Mouse (Mus musculus) liver, embryonic 15.5 days (tissue): ENCODE data around the gene Ube2v1. TPM values are rescaled to one million over a fixed set of nuclear protein-coding genes. Genes with fewer than 3 reads are reported as not detected.

Experiments
- ATAC-seq: fragments of 200-750 bp; cut with Nextera tagmentation; 2 replicates; pipeline ENCODE4 v1.8.0; 2017; ENCODE audit warnings: moderate number of reproducible peaks, mild to moderate bottlenecking, moderate library complexity; ENCODE audit not compliant: insufficient read depth
- H3K27ac ChIP-seq: fragments of 300-500 bp; sonication (generic); replicated peaks from 2 replicates; pipeline ENCODE4 v1.5.1; 2015; ENCODE audit warnings: mild to moderate bottlenecking, inconsistent platforms
- H3K27me3 ChIP-seq: fragments of 300-500 bp; sonication (generic); 2 replicates; pipeline ENCODE4 v1.6.1; 2015; ENCODE audit warnings: mild to moderate bottlenecking, inconsistent platforms
- H3K36me3 ChIP-seq: fragments of 300-500 bp; sonication (generic); replicated peaks from 2 replicates; pipeline ENCODE4 v1.6.1; 2015; ENCODE audit warnings: moderate library complexity, mild to moderate bottlenecking, inconsistent platforms
- H3K4me1 ChIP-seq: fragments of 300-500 bp; sonication (generic); replicated peaks from 2 replicates; pipeline ENCODE4 v1.6.1; 2015; ENCODE audit warnings: inconsistent platforms
- H3K4me2 ChIP-seq: fragments of 300-500 bp; sonication (generic); 2 replicates; pipeline ENCODE4 v1.6.1; 2015; ENCODE audit warnings: moderate library complexity, mild to moderate bottlenecking, inconsistent platforms
- H3K4me3 ChIP-seq: fragments of 300-500 bp; sonication (generic); replicated peaks from 2 replicates; pipeline ENCODE4 v1.5.1; 2015; ENCODE audit warnings: mild to moderate bottlenecking, inconsistent platforms
- H3K9ac ChIP-seq: fragments of 300-500 bp; sonication (generic); 2 replicates; pipeline ENCODE4 v1.6.1; 2015; ENCODE audit warnings: moderate library complexity, mild to moderate bottlenecking, inconsistent platforms
- H3K9me3 ChIP-seq: fragments of 300-500 bp; sonication (generic); replicated peaks from 2 replicates; pipeline ENCODE4 v1.6.1; 2016; ENCODE audit warnings: inconsistent platforms
- WGBS: fragments of 180-500 bp; shearing (Covaris S2); methylation state at CpG from one replicate; pipeline ENCODE4 v1.1.7; 2015; ENCODE audit warnings: mixed read lengths; ENCODE audit not compliant: insufficient replicate concordance; 5-methylcytosine and 5-hydroxymethylcytosine counted together
- polyA plus RNA-seq: library from polyadenylated mRNA; unstranded; fragments of >200 nt; fragmentation: Nextera tagmentation; extraction: Ambion mirVana; gene quantifications from 2 replicates; pipeline ENCODE4 v1.2.1, GENCODE M21; 2015

Gene Ube2v1
- polyA plus RNA-seq, 1 experiment from 2014 or later: 187 TPM

GRCm38 (mm10) chr2:167662713-167663112 is 30.8 kb upstream of the Ube2v1 start:
- H3K4me3 ChIP-seq: no peak overlapping the region
- peaks cover 43% of the 10 kb centered on the region for H3K4me1 ChIP-seq
- H3K9ac ChIP-seq: no peak overlapping the region
- no peak for ATAC-seq
- H3K27ac ChIP-seq: no peak overlapping the region
- no peaks in the 10 kb centered on the region for H3K9me3 ChIP-seq
- 44% methylated on average over 6 of the region's 6 CpGs for WGBS
- H3K27me3 ChIP-seq: peaks cover 19% of the 10 kb centered on the region
- peak overlapping the region; percentile 95 for H3K4me2 ChIP-seq
- H3K36me3 ChIP-seq: 0 out of 2 replicates have a peak, but pooled peaks cover 4% of the 10 kb centered on the region

- Histone ChIP-seq H3K9ac (peak within 1 kb of the TSS; percentile 89), H3K36me3 (0 out of 2 replicates have a peak, but pooled peaks cover 4% of the 10 kb centered on the region), H3K27me3 (peaks cover 19% of the 10 kb centered on the region), H3K4me1 (peaks cover 54% of the 10 kb centered on the region), H3K9me3 (no peaks in the 10 kb centered on the region), H3K4me3 (peak within 1 kb of the TSS; percentile 88), H3K27ac (peak within 1 kb of the TSS; percentile 82), H3K4me2 (peak within 1 kb of the TSS; percentile 95)
- under 1% methylated on average over 110 of the region's 110 CpGs for WGBS
- peak; percentile 95 for ATAC-seq
Measured at GRCm38 (mm10) chr2:167661270-167662203, 29.6 kb upstream of the Ube2v1 start, which contains the start of gene Gm20431. Gene Gm20431, minus strand, starts transcription at chr2:167661496.

- Histone ChIP-seq H3K27me3 (peaks cover 19% of the 10 kb centered on the region), H3K4me1 (peaks cover 59% of the 10 kb centered on the region), H3K27ac (0 out of 2 replicates have a peak overlapping the region, but pooled peaks have one; percentile 82), H3K9me3 (no peaks in the 10 kb centered on the region), H3K4me3 (peak overlapping the region; percentile 88), H3K9ac (peak overlapping the region; percentile 89), H3K36me3 (0 out of 2 replicates have a peak, but pooled peaks cover 4% of the 10 kb centered on the region), H3K4me2 (peak overlapping the region; percentile 89)
- 6% methylated on average over 12 of the region's 12 CpGs for WGBS
- ATAC-seq: no peak
Measured at GRCm38 (mm10) chr2:167660611-167660971, 28.7 kb upstream of the Ube2v1 start.

GRCm38 (mm10) chr2:167659847-167660610 is 28.1 kb upstream of the Ube2v1 start:
- H3K36me3 ChIP-seq: 0 out of 2 replicates have a peak, but pooled peaks cover 6% of the 10 kb centered on the region
- H3K9me3 ChIP-seq: no peaks in the 10 kb centered on the region
- H3K4me1 ChIP-seq: peaks cover 59% of the 10 kb centered on the region
- peaks cover 19% of the 10 kb centered on the region for H3K27me3 ChIP-seq
- peak overlapping the region; percentile 88 for H3K4me3 ChIP-seq
- H3K4me2 ChIP-seq: peak overlapping the region; percentile 89
- 42% methylated on average over 13 of the region's 13 CpGs for WGBS
- no peak for ATAC-seq
- 0 out of 2 replicates have a peak overlapping the region, but pooled peaks have one; percentile 82 for H3K27ac ChIP-seq
- H3K9ac ChIP-seq: peak overlapping the region; percentile 89

- H3K4me1 ChIP-seq: peaks cover 59% of the 10 kb centered on the region
- WGBS: 70% methylated on average over 10 of the region's 10 CpGs
Measured at GRCm38 (mm10) chr2:167659177-167659846, 27.4 kb upstream of the Ube2v1 start.

GRCm38 (mm10) chr2:167658712-167659111 is 26.8 kb upstream of the Ube2v1 start:
- peaks cover 59% of the 10 kb centered on the region for H3K4me1 ChIP-seq
- peak overlapping the region; percentile 89; the same call in 1 of the 2 replicates for H3K4me2 ChIP-seq
- WGBS: 70% methylated on average over 11 of the region's 11 CpGs
- no peaks in the 10 kb centered on the region for H3K9me3 ChIP-seq
- H3K4me3 ChIP-seq: no peak overlapping the region
- H3K9ac ChIP-seq: no peak overlapping the region
- no peak overlapping the region for H3K27ac ChIP-seq
- ATAC-seq: no peak
- peaks cover 13% of the 10 kb centered on the region for H3K27me3 ChIP-seq
- H3K36me3 ChIP-seq: peaks cover 18% of the 10 kb centered on the region

More at GRCm38 (mm10) chr2:167659177-167659846, 27.4 kb upstream of the Ube2v1 start:
- Histone ChIP-seq H3K27ac (no peak overlapping the region), H3K4me3 (peak overlapping the region; percentile 88), H3K4me2 (peak overlapping the region; percentile 89), H3K27me3 (peaks cover 13% of the 10 kb centered on the region), H3K9ac (no peak overlapping the region), H3K9me3 (no peaks in the 10 kb centered on the region), H3K36me3 (peaks cover 13% of the 10 kb centered on the region)
- ATAC-seq: no peak

GRCm38 (mm10) chr2:167657973-167658372 is 26.1 kb upstream of the Ube2v1 start:
- WGBS: 77% methylated on average over 4 of the region's 4 CpGs
- Histone ChIP-seq H3K9ac (no peak overlapping the region), H3K4me2 (no peak overlapping the region), H3K9me3 (no peaks in the 10 kb centered on the region), H3K27ac (0 out of 2 replicates have a peak overlapping the region, but pooled peaks have one; percentile 14), H3K4me1 (peaks cover 59% of the 10 kb centered on the region), H3K36me3 (peaks cover 21% of the 10 kb centered on the region), H3K27me3 (peaks cover 8% of the 10 kb centered on the region), H3K4me3 (no peak overlapping the region)
- ATAC-seq: no peak

GRCm38 (mm10) chr2:167656629-167657478 is 25.0 kb upstream of the Ube2v1 start:
- H3K4me2 ChIP-seq: peak overlapping the region; percentile 37

GRCm38 (mm10) chr2:167654911-167655600 is 23.2 kb upstream of the Ube2v1 start:
- WGBS: 81% methylated on average over 10 of the region's 10 CpGs
- Histone ChIP-seq H3K9ac (no peak overlapping the region), H3K36me3 (peaks cover 21% of the 10 kb centered on the region), H3K4me1 (peaks cover 43% of the 10 kb centered on the region), H3K4me2 (no peak overlapping the region), H3K9me3 (no peaks in the 10 kb centered on the region), H3K27ac (no peak overlapping the region), H3K27me3 (no peaks in the 10 kb centered on the region; the same call in 1 of the 2 replicates), H3K4me3 (no peak overlapping the region)
- ATAC-seq: no peak

More at GRCm38 (mm10) chr2:167656629-167657478, 25.0 kb upstream of the Ube2v1 start:
- no peak for ATAC-seq
- Histone ChIP-seq H3K4me3 (peak overlapping the region; percentile 22; the same call in 1 of the 2 replicates), H3K27me3 (no peaks in the 10 kb centered on the region; the same call in 1 of the 2 replicates), H3K9me3 (no peaks in the 10 kb centered on the region), H3K9ac (no peak overlapping the region; the same call in 1 of the 2 replicates), H3K27ac (peak overlapping the region; percentile 82), H3K4me1 (peaks cover 55% of the 10 kb centered on the region), H3K36me3 (peaks cover 21% of the 10 kb centered on the region)
- 37% methylated on average over 16 of the region's 16 CpGs for WGBS
